Mouse (Mus musculus) olfactory bulb, adult 2 months (tissue): Measurements from ENCODE around the gene Sfxn2. TPM values are rescaled to one million over a fixed set of nuclear protein-coding genes. Genes with fewer than 3 reads are reported as not detected.

ENCODE experiments used
- H3K27ac ChIP-seq: fragments of 200-500 bp; 2 replicates; pipeline ENCODE4 v1.5.1; 2012; ENCODE audit warnings: low read depth, low read length; ENCODE audit not compliant: insufficient read depth
- H3K4me1 ChIP-seq: fragments of 200-500 bp; 2 replicates; pipeline ENCODE4 v1.6.1; 2012; ENCODE audit warnings: low read length; ENCODE audit not compliant: control insufficient read depth, insufficient read depth
- H3K4me3 ChIP-seq: fragments of 200-500 bp; 2 replicates; pipeline ENCODE4 v1.5.1; 2012; ENCODE audit warnings: mild to moderate bottlenecking, low read depth, low read length, moderate library complexity; ENCODE audit not compliant: insufficient read depth
- CTCF ChIP-seq: fragments of 200-500 bp; IDR thresholded peaks from 2 replicates; pipeline ENCODE4 v1.5.1; 2012; ENCODE audit warnings: low read depth, mild to moderate bottlenecking, low read length, moderate library complexity; ENCODE audit not compliant: insufficient read depth
- POLR2A ChIP-seq: fragments of 200-500 bp; IDR thresholded peaks from 2 replicates; pipeline ENCODE4 v1.6.1; 2012; ENCODE audit warnings: mild to moderate bottlenecking, low read depth, low read length, moderate library complexity; ENCODE audit not compliant: insufficient read depth
- WGBS: fragments of 180-500 bp; shearing (Covaris S2); methylation state at CpG from one replicate; pipeline ENCODE4 v1.1.7; 2018; 5-methylcytosine and 5-hydroxymethylcytosine counted together
- polyA plus RNA-seq: library from polyadenylated mRNA; stranded (reverse); fragments of >200 nt; gene quantifications from 2 replicates; pipeline ENCODE4 v1.2.4, GENCODE M21; 2012; ENCODE audit warnings: low replicate concordance; ENCODE audit not compliant: missing spikeins, insufficient read depth, insufficient read length

The Sfxn2 gene
- polyA plus RNA-seq, 1 experiment: not detected

GRCm38 (mm10) chr19:46601491-46601890 is 28.3 kb downstream of the Sfxn2 start:
- Histone ChIP-seq H3K4me1 (peaks cover 10% of the 10 kb centered on the region), H3K27ac (no peak overlapping the region), H3K4me3 (no peak overlapping the region)
- TF ChIP-seq CTCF: no peak
- TF ChIP-seq POLR2A: no peak
- WGBS: 63% methylated on average over 14 of the region's 14 CpGs

- 74% methylated on average over 4 of the region's 4 CpGs for WGBS
- H3K27ac ChIP-seq: no peak overlapping the region
- no peak overlapping the region for H3K4me3 ChIP-seq
Observed at GRCm38 (mm10) chr19:46602406-46602805, 29.2 kb downstream of the Sfxn2 start.

GRCm38 (mm10) chr19:46606718-46607117 is 33.6 kb downstream of the Sfxn2 start:
- H3K4me1 ChIP-seq: peaks cover 12% of the 10 kb centered on the region
- 93% methylated on average over 13 of the region's 13 CpGs for WGBS
- H3K27ac ChIP-seq: no peak overlapping the region
- no peak for TF ChIP-seq CTCF
- TF ChIP-seq POLR2A: no peak
- H3K4me3 ChIP-seq: no peak overlapping the region

More at GRCm38 (mm10) chr19:46602406-46602805, 29.2 kb downstream of the Sfxn2 start:
- peaks cover 15% of the 10 kb centered on the region for H3K4me1 ChIP-seq
- no peak for TF ChIP-seq CTCF
- no peak for TF ChIP-seq POLR2A

GRCm38 (mm10) chr19:46607424-46607823 is 34.3 kb downstream of the Sfxn2 start:
- TF ChIP-seq POLR2A (no peak), CTCF (peak; percentile 26; the same call in 1 of the 2 replicates)
- H3K27ac ChIP-seq: no peak overlapping the region
- peaks cover 12% of the 10 kb centered on the region for H3K4me1 ChIP-seq
- no peak overlapping the region for H3K4me3 ChIP-seq
- WGBS: 44% methylated on average over 7 of the region's 7 CpGs

GRCm38 (mm10) chr19:46608158-46608557 is 35.0 kb downstream of the Sfxn2 start:
- TF ChIP-seq POLR2A: no peak
- no peak for TF ChIP-seq CTCF

GRCm38 (mm10) chr19:46616378-46616777 is 43.2 kb downstream of the Sfxn2 start:
- TF ChIP-seq CTCF (no peak), POLR2A (no peak)
- no peak overlapping the region for H3K4me3 ChIP-seq
- peaks cover 31% of the 10 kb centered on the region for H3K4me1 ChIP-seq
- WGBS: 89% methylated on average over 11 of the region's 11 CpGs
- no peak overlapping the region for H3K27ac ChIP-seq

More at GRCm38 (mm10) chr19:46608158-46608557, 35.0 kb downstream of the Sfxn2 start:
- 95% methylated on average over 7 of the region's 7 CpGs for WGBS
- Histone ChIP-seq H3K4me1 (peaks cover 12% of the 10 kb centered on the region), H3K4me3 (no peak overlapping the region), H3K27ac (no peak overlapping the region)

- Histone ChIP-seq H3K27ac (no peak overlapping the region), H3K4me3 (no peak overlapping the region), H3K4me1 (peaks cover 39% of the 10 kb centered on the region)
- TF ChIP-seq POLR2A: no peak
- TF ChIP-seq CTCF: no peak
- 92% methylated on average over 8 of the region's 8 CpGs for WGBS
Observed at GRCm38 (mm10) chr19:46617361-46617760, 44.2 kb downstream of the Sfxn2 start.

GRCm38 (mm10) chr19:46618322-46618721 is 45.2 kb downstream of the Sfxn2 start:
- WGBS: 34% methylated on average over 9 of the region's 9 CpGs
- no peak overlapping the region for H3K4me3 ChIP-seq
- no peak overlapping the region for H3K27ac ChIP-seq
- H3K4me1 ChIP-seq: peaks cover 48% of the 10 kb centered on the region
- TF ChIP-seq CTCF (no peak), POLR2A (no peak)

- Histone ChIP-seq H3K4me3 (no peak overlapping the region), H3K4me1 (peaks cover 55% of the 10 kb centered on the region), H3K27ac (no peak overlapping the region)
- WGBS: 59% methylated on average over 19 of the region's 19 CpGs
- TF ChIP-seq POLR2A (no peak), CTCF (no peak)
Observed at GRCm38 (mm10) chr19:46619001-46619400, 45.8 kb downstream of the Sfxn2 start.

- Histone ChIP-seq H3K4me3 (no peak overlapping the region), H3K27ac (no peak overlapping the region), H3K4me1 (peaks cover 60% of the 10 kb centered on the region)
- TF ChIP-seq POLR2A (no peak), CTCF (no peak)
- 95% methylated on average over 6 of the region's 6 CpGs for WGBS
Observed at GRCm38 (mm10) chr19:46619518-46619917, 46.4 kb downstream of the Sfxn2 start.
